Mouse (Mus musculus) small intestine, adult 2 months (tissue): ENCODE measurements at regions not wholly inside any gene's neighbourhood (a gene's known extent, or its start where the extent isn't known, plus 50 kb on each side); places are given as distances from the start of the nearest gene placed in this dataset.

Source experiments
- CTCF ChIP-seq: fragments of 200-500 bp; IDR thresholded peaks from 2 replicates; pipeline ENCODE4 v1.5.1; 2012; ENCODE audit warnings: low read depth, mild to moderate bottlenecking, control low read depth, inconsistent platforms, low read length, moderate library complexity, mixed read lengths; ENCODE audit not compliant: insufficient replicate concordance, insufficient read length; ENCODE audit errors: extremely low read depth
- POLR2A ChIP-seq: fragments of 200-500 bp; IDR thresholded peaks from 2 replicates; pipeline ENCODE4 v1.6.1; 2012; ENCODE audit warnings: low read depth, mild to moderate bottlenecking, control low read depth, inconsistent platforms, low read length, moderate library complexity

DNA sequence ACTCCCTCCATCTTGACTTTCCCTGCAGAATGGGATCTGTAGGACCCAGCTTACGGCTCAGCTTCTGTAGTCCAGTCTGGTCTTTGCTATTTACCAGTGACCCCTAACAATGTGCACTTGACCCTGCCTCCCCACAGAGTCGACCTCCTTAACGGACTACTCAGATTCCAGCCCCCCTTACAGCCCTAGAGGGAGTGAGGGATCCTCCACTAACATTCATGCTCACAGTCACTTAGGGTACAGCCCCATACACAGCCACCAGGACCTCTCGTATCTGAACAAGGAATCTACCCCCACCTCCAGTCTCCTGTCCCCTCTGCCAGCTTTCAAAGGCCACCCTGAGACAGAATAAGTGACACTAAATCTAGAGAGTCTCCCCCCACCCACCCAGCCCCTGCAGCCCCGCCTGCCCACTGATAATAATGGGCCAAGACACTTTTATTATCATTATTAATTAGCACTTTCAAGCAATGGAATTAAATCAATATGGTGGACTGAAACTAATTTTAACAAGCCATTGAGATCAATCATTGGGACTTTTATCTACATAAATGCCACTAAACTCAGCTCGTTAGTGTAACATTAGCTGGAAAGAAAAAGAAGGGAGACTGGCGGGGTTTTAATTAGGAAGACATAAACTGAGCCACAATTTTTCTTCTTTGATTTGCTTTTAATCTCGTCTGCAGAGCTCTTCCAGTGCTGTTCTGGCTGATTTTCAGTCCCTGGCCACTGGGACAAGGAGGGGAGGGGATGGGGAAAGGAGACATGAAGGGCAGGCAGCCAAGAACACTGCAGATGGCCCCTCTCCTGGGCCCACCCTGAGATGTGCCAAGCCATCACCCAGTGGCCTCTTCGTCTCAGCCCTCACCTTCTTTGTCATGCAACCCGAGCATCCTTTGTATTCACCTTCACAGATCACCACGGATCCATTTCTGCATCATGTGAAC is 258.4 kb upstream of the Zfp703 start:
- TF ChIP-seq POLR2A (no peak), CTCF (no peak)
